Mouse (Mus musculus) olfactory bulb, adult 2 months (tissue): ENCODE measurements at regions not wholly inside any gene's neighbourhood (a gene's known extent, or its start where the extent isn't known, plus 50 kb on each side); places are given as distances from the start of the nearest gene placed in this dataset.

Experiments used
- CTCF ChIP-seq: fragments of 200-500 bp; IDR thresholded peaks from 2 replicates; pipeline ENCODE4 v1.5.1; 2012; ENCODE audit warnings: low read depth, mild to moderate bottlenecking, low read length, moderate library complexity; ENCODE audit not compliant: insufficient read depth
- POLR2A ChIP-seq: fragments of 200-500 bp; IDR thresholded peaks from 2 replicates; pipeline ENCODE4 v1.6.1; 2012; ENCODE audit warnings: mild to moderate bottlenecking, low read depth, low read length, moderate library complexity; ENCODE audit not compliant: insufficient read depth

GRCm38 (mm10) chr10:26560456-26560855 is 184.7 kb upstream of the L3mbtl3 start:
- no peak for TF ChIP-seq CTCF
- TF ChIP-seq POLR2A: no peak
